Mouse (Mus musculus) G1E (cell line): ENCODE data around the gene Tmem30b.
"Not testable (repeated sequence)": the region's sequence is repeated elsewhere in the genome, so short reads cannot be mapped to it uniquely, and the experiment has no call there.

Source experiments
- CTCF ChIP-seq: IDR thresholded peaks from 2 replicates; pipeline ENCODE4 v1.5.1; 2012; ENCODE audit warnings: low read depth, low read length, inconsistent platforms, mixed read lengths
- GATA1 ChIP-seq: IDR thresholded peaks from 2 replicates; pipeline ENCODE4 v1.6.1; 2012; ENCODE audit warnings: borderline replicate concordance, low read length, inconsistent platforms, mixed read lengths
- POLR2AphosphoS5 ChIP-seq: IDR thresholded peaks from 2 replicates; pipeline ENCODE4 v1.6.1; 2012; ENCODE audit warnings: low read depth, low read length, inconsistent platforms; ENCODE audit not compliant: insufficient replicate concordance
- TAL1 ChIP-seq: conservative IDR thresholded peaks from 2 replicates; pipeline ENCODE4 v1.6.1; 2012; ENCODE audit warnings: low read depth, low read length, inconsistent platforms, mixed read lengths

- not testable (repeated sequence) for TF ChIP-seq GATA1, CTCF, POLR2AphosphoS5, TAL1
Measured at GRCm38 (mm10) chr12:73528142-73528541, 18.1 kb downstream of the Tmem30b start.
